Mouse (Mus musculus) kidney, embryonic 14.5 days (tissue): ENCODE results near the gene Bricd5. TPM values are rescaled to one million over a fixed set of nuclear protein-coding genes. Genes with fewer than 3 reads are reported as not detected.

Experiments used
- ATAC-seq: fragments of 200-750 bp; cut with Nextera tagmentation; 2 replicates; pipeline ENCODE4 v1.8.0; 2017; ENCODE audit warnings: moderate number of reproducible peaks, mild to moderate bottlenecking, moderate TSS enrichment, moderate library complexity; ENCODE audit not compliant: low FRiP score, low TSS enrichment
- H3K27ac ChIP-seq: fragments of 300-500 bp; sonication (generic); 2 replicates; pipeline ENCODE4 v1.5.1; 2014; ENCODE audit warnings: low read depth, mild to moderate bottlenecking, low read length, moderate library complexity, mixed read lengths
- H3K27me3 ChIP-seq: fragments of 300-500 bp; sonication (generic); 2 replicates; pipeline ENCODE4 v1.6.1; 2014; ENCODE audit warnings: mild to moderate bottlenecking, low read length; ENCODE audit not compliant: control insufficient read depth, insufficient read depth
- H3K36me3 ChIP-seq: fragments of 300-500 bp; sonication (generic); 2 replicates; pipeline ENCODE4 v1.6.1; 2014; ENCODE audit warnings: low read length, mixed read lengths; ENCODE audit not compliant: control insufficient read depth, insufficient read depth
- H3K4me1 ChIP-seq: fragments of 300-500 bp; sonication (generic); 2 replicates; pipeline ENCODE4 v1.6.1; 2014; ENCODE audit warnings: low read length, mixed read lengths; ENCODE audit not compliant: control insufficient read depth, insufficient read depth
- H3K4me2 ChIP-seq: fragments of 300-500 bp; sonication (generic); replicated peaks from 2 replicates; pipeline ENCODE4 v1.6.1; 2014; ENCODE audit warnings: low read depth, mild to moderate bottlenecking, low read length
- H3K4me3 ChIP-seq: fragments of 300-500 bp; sonication (generic); 2 replicates; pipeline ENCODE4 v1.5.1; 2014; ENCODE audit warnings: mild to moderate bottlenecking, low read length
- H3K9ac ChIP-seq: fragments of 300-500 bp; sonication (generic); 2 replicates; pipeline ENCODE4 v1.6.1; 2014; ENCODE audit warnings: low read depth, mild to moderate bottlenecking, low read length, moderate library complexity
- H3K9me3 ChIP-seq: fragments of 300-500 bp; sonication (generic); 2 replicates; pipeline ENCODE4 v1.6.1; 2016; ENCODE audit warnings: low read length; ENCODE audit not compliant: control insufficient read depth
- WGBS: fragments of 180-500 bp; shearing (Covaris S2); extraction: QIAGEN DNeasy Blood & Tissue Kit; methylation state at CpG from one replicate; pipeline ENCODE4 v1.1.7; 2014; 5-methylcytosine and 5-hydroxymethylcytosine counted together
- polyA plus RNA-seq: library from polyadenylated mRNA; unstranded; fragments of >200 nt; fragmentation: Nextera tagmentation; extraction: Ambion mirVana; gene quantifications from 2 replicates; pipeline ENCODE4 v1.2.1, GENCODE M21; 2014

Gene Bricd5
- polyA plus RNA-seq, 1 experiment from 2014 or later: 1.6 TPM

GRCm38 (mm10) chr17:24488662-24489264 lies 15.1 kb downstream of the Bricd5 start:
- Histone ChIP-seq H3K9me3 (no peaks in the 10 kb centered on the region), H3K4me2 (peak overlapping the region; percentile 95), H3K9ac (peak overlapping the region; percentile 73), H3K27me3 (peaks cover 9% of the 10 kb centered on the region), H3K27ac (no peak overlapping the region), H3K4me3 (peak overlapping the region; percentile 57), H3K36me3 (no peaks in the 10 kb centered on the region), H3K4me1 (peaks cover 6% of the 10 kb centered on the region; the same call in 1 of the 2 replicates)
- WGBS: under 1% methylated on average over 57 of the region's 81 CpGs
- peak; percentile 63 for ATAC-seq

GRCm38 (mm10) chr17:24489265-24490030 lies 15.8 kb downstream of the Bricd5 start:
- H3K4me3 ChIP-seq: peak overlapping the region; percentile 57
- peak; percentile 39; the same call in 1 of the 2 replicates for ATAC-seq
- peaks cover 9% of the 10 kb centered on the region for H3K27me3 ChIP-seq
- WGBS: 16% methylated on average over 19 of the region's 19 CpGs
- no peak overlapping the region for H3K27ac ChIP-seq
- peak overlapping the region; percentile 73 for H3K9ac ChIP-seq
- H3K4me2 ChIP-seq: peak overlapping the region; percentile 95
- H3K4me1 ChIP-seq: peaks cover 6% of the 10 kb centered on the region; the same call in 1 of the 2 replicates
- H3K9me3 ChIP-seq: no peaks in the 10 kb centered on the region
- H3K36me3 ChIP-seq: no peaks in the 10 kb centered on the region

- H3K4me3 ChIP-seq: no peak overlapping the region
- no peaks in the 10 kb centered on the region for H3K36me3 ChIP-seq
- H3K27me3 ChIP-seq: peaks cover 9% of the 10 kb centered on the region
- 72% methylated on average over 4 of the region's 4 CpGs for WGBS
- peaks cover 6% of the 10 kb centered on the region; the same call in 1 of the 2 replicates for H3K4me1 ChIP-seq
- no peak overlapping the region for H3K9ac ChIP-seq
- H3K9me3 ChIP-seq: no peaks in the 10 kb centered on the region
- H3K27ac ChIP-seq: no peak overlapping the region
- H3K4me2 ChIP-seq: no peak overlapping the region
- ATAC-seq: no peak
Observed at GRCm38 (mm10) chr17:24490399-24490798, 16.7 kb downstream of the Bricd5 start.

GRCm38 (mm10) chr17:24494627-24495335 lies 21.1 kb downstream of the Bricd5 start:
- Histone ChIP-seq H3K36me3 (no peaks in the 10 kb centered on the region), H3K9me3 (no peaks in the 10 kb centered on the region), H3K4me1 (no peaks in the 10 kb centered on the region), H3K27me3 (no peaks in the 10 kb centered on the region), H3K9ac (no peak overlapping the region), H3K27ac (no peak overlapping the region), H3K4me2 (no peak overlapping the region), H3K4me3 (no peak overlapping the region)
- 48% methylated on average over 2 of the region's 2 CpGs for WGBS
- ATAC-seq: 0 out of 2 replicates have a peak, but pooled peaks have one; percentile 18

- H3K9ac ChIP-seq: no peak overlapping the region
- no peaks in the 10 kb centered on the region for H3K4me1 ChIP-seq
- no peak overlapping the region for H3K4me2 ChIP-seq
- H3K36me3 ChIP-seq: no peaks in the 10 kb centered on the region
- H3K27ac ChIP-seq: no peak overlapping the region
- H3K9me3 ChIP-seq: no peaks in the 10 kb centered on the region
- no peaks in the 10 kb centered on the region for H3K27me3 ChIP-seq
- no peak overlapping the region for H3K4me3 ChIP-seq
- 76% methylated on average over 3 of the region's 3 CpGs for WGBS
- no peak for ATAC-seq
Observed at GRCm38 (mm10) chr17:24495443-24495842, 21.8 kb downstream of the Bricd5 start.

- no peak for ATAC-seq
- no peaks in the 10 kb centered on the region for H3K27me3 ChIP-seq
- 92% methylated on average over 1 of the region's 1 CpGs for WGBS
Observed at GRCm38 (mm10) chr17:24496026-24496425, 22.3 kb downstream of the Bricd5 start.

GRCm38 (mm10) chr17:24502208-24502607 lies 28.5 kb downstream of the Bricd5 start:
- H3K27me3 ChIP-seq: no peaks in the 10 kb centered on the region
- WGBS: 32% methylated on average over 11 of the region's 11 CpGs
- H3K4me1 ChIP-seq: peaks cover 3% of the 10 kb centered on the region; the same call in 1 of the 2 replicates
- no peak overlapping the region for H3K9ac ChIP-seq
- H3K36me3 ChIP-seq: no peaks in the 10 kb centered on the region
- no peaks in the 10 kb centered on the region for H3K9me3 ChIP-seq
- no peak overlapping the region for H3K4me3 ChIP-seq
- no peak overlapping the region for H3K27ac ChIP-seq
- ATAC-seq: no peak
- no peak overlapping the region for H3K4me2 ChIP-seq

More at GRCm38 (mm10) chr17:24496026-24496425, 22.3 kb downstream of the Bricd5 start:
- Histone ChIP-seq H3K4me2 (no peak overlapping the region), H3K27ac (no peak overlapping the region), H3K36me3 (no peaks in the 10 kb centered on the region), H3K9ac (no peak overlapping the region), H3K4me1 (no peaks in the 10 kb centered on the region), H3K4me3 (no peak overlapping the region), H3K9me3 (no peaks in the 10 kb centered on the region)

- Histone ChIP-seq H3K9me3 (no peaks in the 10 kb centered on the region), H3K9ac (no peak overlapping the region), H3K27me3 (no peaks in the 10 kb centered on the region), H3K4me1 (peaks cover 3% of the 10 kb centered on the region; the same call in 1 of the 2 replicates), H3K4me3 (no peak overlapping the region), H3K36me3 (peaks cover 16% of the 10 kb centered on the region; the same call in 1 of the 2 replicates), H3K27ac (no peak overlapping the region), H3K4me2 (no peak overlapping the region)
- WGBS: 91% methylated on average over 10 of the region's 10 CpGs
- no peak for ATAC-seq
Observed at GRCm38 (mm10) chr17:24504085-24504484, 30.4 kb downstream of the Bricd5 start.
